ENCODE assay signal across 26 mouse cellular contexts in genomic region chr1:105487037-105487436, GRCm38 (mm10).
DNase-seq lines count a peak whose midpoint lies in the region; ATAC-seq lines count a peak whose summit lies in the region.
"Had no signal": no experiment of that assay in that cellular context is flagged by ENCODE, and none has a peak within 500 bp of the region (broad histone marks: within the 10 kb centered on the region; RNA-seq: fewer than 3 reads in every experiment).

No protein-coding gene starts in this region.

- H3K36me3 ChIP-seq in embryonic facial prominence, embryonic 13.5 days = no peaks in the 10 kb centered on the region
- no peaks in the 10 kb centered on the region for H3K36me3 ChIP-seq in embryonic facial prominence, embryonic 10.5 days (replicated peaks)
- H3K36me3 ChIP-seq: forebrain, embryonic 15.5 days; heart, embryonic 13.5 days; hindbrain, embryonic 15.5 days; intestine, embryonic 15.5 days; limb, embryonic 15.5 days; liver, embryonic 15.5 days; midbrain, embryonic 13.5 days; neural tube, embryonic 13.5 days had no signal

- 0 out of 2 replicates have a peak, but pooled peaks have one; percentile 52 for ATAC-seq in embryonic facial prominence, embryonic 13.5 days (ENCODE audit: insufficient number of reproducible peaks, insufficient read depth, low FRiP score, low TSS enrichment, low read depth)
- ATAC-seq: forebrain, embryonic 15.5 days; intestine, embryonic 15.5 days; lung, postnatal 0 days; midbrain, embryonic 13.5 days had no signal

- no peak overlapping the region for H3K4me3 ChIP-seq in embryonic facial prominence, embryonic 13.5 days
- H3K4me3 ChIP-seq in embryonic facial prominence, embryonic 10.5 days = no peak overlapping the region
- H3K4me3 ChIP-seq: forebrain, embryonic 15.5 days; heart, embryonic 13.5 days; hindbrain, embryonic 15.5 days; intestine, embryonic 15.5 days; limb, embryonic 15.5 days; liver, embryonic 15.5 days; midbrain, embryonic 13.5 days; neural tube, embryonic 13.5 days had no signal

- 51% methylated on average over 4 of the region's 4 CpGs for WGBS in embryonic facial prominence, embryonic 13.5 days
- WGBS in embryonic facial prominence, embryonic 10.5 days = 68% methylated on average over 4 of the region's 4 CpGs

- intact Hi-C loops in heart, postnatal 25 days (cut with DNase I) = no loop called here

- no peak for DNase-seq in embryonic facial prominence, embryonic 10.5 days (ENCODE audit: low spot score)
- peak; percentile 4 for DNase-seq in urinary bladder, postnatal 14 days (ENCODE audit: low spot score)
- DNase-seq in urinary bladder, adult 18-20 months (ENCODE audit: low spot score in 2 of 2) = no peak
- peak; percentile 88 for DNase-seq in gonadal fat pad, adult 2 months (ENCODE audit: low read depth)
- DNase-seq in heart, postnatal 25 days (ENCODE audit: low spot score) = no peak
- no peak for DNase-seq in gastrocnemius, adult 18-20 months (ENCODE audit: low spot score)
- DNase-seq in embryo, embryonic 10.5 days (ENCODE audit: low spot score) = no peak
- DNase-seq: cerebellum, adult 9-11 months; heart, adult 18-20 months; heart, postnatal 36 days; kidney, adult 9 months; kidney, postnatal 36 days; right cerebral cortex, postnatal 25 days; thymus, adult 18-20 months; thymus, postnatal 4 days had no signal

- no peaks in the 10 kb centered on the region for H3K9me3 ChIP-seq in embryonic facial prominence, embryonic 13.5 days
- H3K9me3 ChIP-seq in embryonic facial prominence, embryonic 10.5 days = no peaks in the 10 kb centered on the region
- H3K9me3 ChIP-seq: forebrain, embryonic 15.5 days; heart, embryonic 13.5 days; hindbrain, embryonic 15.5 days; intestine, embryonic 15.5 days; limb, embryonic 15.5 days; liver, embryonic 15.5 days; midbrain, embryonic 13.5 days; neural tube, embryonic 13.5 days had no signal

- no peaks in the 10 kb centered on the region for H3K4me1 ChIP-seq in embryonic facial prominence, embryonic 13.5 days
- H3K4me1 ChIP-seq in embryonic facial prominence, embryonic 10.5 days = no peaks in the 10 kb centered on the region
- H3K4me1 ChIP-seq: forebrain, embryonic 15.5 days; heart, embryonic 13.5 days; hindbrain, embryonic 15.5 days; intestine, embryonic 15.5 days; limb, embryonic 15.5 days; liver, embryonic 15.5 days; midbrain, embryonic 13.5 days; neural tube, embryonic 13.5 days had no signal

- no peak overlapping the region for H3K9ac ChIP-seq in embryonic facial prominence, embryonic 13.5 days
- H3K9ac ChIP-seq: forebrain, embryonic 15.5 days; heart, embryonic 13.5 days; hindbrain, embryonic 15.5 days; intestine, embryonic 15.5 days; limb, embryonic 15.5 days; liver, embryonic 15.5 days; midbrain, embryonic 13.5 days; neural tube, embryonic 13.5 days had no signal

- no peak overlapping the region for H3K4me2 ChIP-seq in embryonic facial prominence, embryonic 13.5 days
- H3K4me2 ChIP-seq: forebrain, embryonic 15.5 days; heart, embryonic 13.5 days; hindbrain, embryonic 15.5 days; intestine, embryonic 15.5 days; limb, embryonic 15.5 days; liver, embryonic 15.5 days; midbrain, embryonic 13.5 days; neural tube, embryonic 13.5 days had no signal

- H3K27me3 ChIP-seq in embryonic facial prominence, embryonic 13.5 days = no peaks in the 10 kb centered on the region
- H3K27me3 ChIP-seq in embryonic facial prominence, embryonic 10.5 days (replicated peaks; ENCODE audit: low read depth, poor library complexity, severe bottlenecking) = no peaks in the 10 kb centered on the region
- H3K27me3 ChIP-seq: CH12.LX; forebrain, embryonic 15.5 days; heart, embryonic 13.5 days; hindbrain, embryonic 15.5 days; intestine, embryonic 15.5 days; limb, embryonic 15.5 days; liver, embryonic 15.5 days; midbrain, embryonic 13.5 days; neural tube, embryonic 13.5 days had no signal

- no peak overlapping the region for H3K27ac ChIP-seq in embryonic facial prominence, embryonic 13.5 days
- H3K27ac ChIP-seq in embryonic facial prominence, embryonic 10.5 days (replicated peaks) = no peak overlapping the region
- H3K27ac ChIP-seq: forebrain, embryonic 15.5 days; heart, embryonic 13.5 days; hindbrain, embryonic 15.5 days; intestine, embryonic 15.5 days; limb, embryonic 15.5 days; liver, embryonic 15.5 days; midbrain, embryonic 13.5 days; neural tube, embryonic 13.5 days had no signal

Comparison
In these comparisons a context has a peak if more than half of its experiments do, and no peak if none do; other contexts are left out.
1. DNase-seq: peak in urinary bladder, postnatal 14 days (single experiment) and gonadal fat pad, adult 2 months (single experiment); none in embryonic facial prominence, embryonic 10.5 days (single experiment), urinary bladder, adult 18-20 months (0 of 2), heart, postnatal 25 days (single experiment), gastrocnemius, adult 18-20 months (single experiment) and embryo, embryonic 10.5 days (single experiment).